Comparison of ENCODE assay signal across 9 mouse cellular contexts in the genomic region with DNA sequence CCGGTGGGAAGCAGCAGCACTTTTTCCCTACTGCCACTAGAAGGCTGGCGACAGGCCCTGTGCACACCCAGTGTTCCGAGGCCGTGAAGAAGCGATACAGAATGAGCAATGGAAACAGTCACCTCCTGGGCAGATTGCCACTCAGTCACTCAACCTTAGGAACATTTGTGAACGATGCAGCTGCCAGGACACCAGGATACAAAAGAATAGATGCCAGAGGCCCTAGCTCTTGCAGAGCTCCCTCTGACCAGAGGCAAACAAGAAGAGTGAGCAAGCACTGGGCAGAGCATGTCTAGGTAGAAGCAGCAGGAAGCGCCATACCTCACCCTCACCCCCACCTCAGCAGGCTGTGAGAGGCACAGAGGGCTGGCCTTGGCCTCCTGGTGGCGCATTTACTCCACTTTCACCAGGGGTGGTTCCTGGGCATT. TPM values are rescaled to one million over a fixed set of nuclear protein-coding genes. Genes with fewer than 3 reads are reported as not detected.
DNase-seq lines count a peak whose midpoint lies in the region; TF ChIP-seq lines count a peak whose summit lies in the region.
"Had no signal": no experiment of that assay in that cellular context is flagged by ENCODE, and none has a peak within 500 bp of the region (broad histone marks: within the 10 kb centered on the region; RNA-seq: fewer than 3 reads in every experiment).

No protein-coding gene starts in this region.

- no peak for TF ChIP-seq EP300 in CH12.LX (IDR thresholded peaks at IDR 0.05; ENCODE audit: low read length)

- H3K36me3 ChIP-seq in CH12.LX (replicated peaks in 1 of 2; ENCODE audit: control insufficient read depth in 1 of 2, insufficient read depth in 1 of 2, low read length in 1 of 2): peaks cover 0 to 48% of the 10 kb centered on the region in 2 experiments
- H3K36me3 ChIP-seq: embryonic facial prominence, embryonic 12.5 days had no signal

- intact Hi-C loops in gastrocnemius, postnatal 36 days (cut with DNase I): no loop called here

- H3K79me2 ChIP-seq in CH12.LX (replicated peaks; ENCODE audit: control insufficient read depth, extremely low read depth, insufficient read depth, poor library complexity, severe bottlenecking): peaks cover 13% of the 10 kb centered on the region

- no peaks in the 10 kb centered on the region for H3K27me3 ChIP-seq in CH12.LX (replicated peaks)
- H3K27me3 ChIP-seq in cerebellum, adult 2 months (ENCODE audit: control insufficient read depth, insufficient read depth, low read length): no peaks in the 10 kb centered on the region
- H3K27me3 ChIP-seq: embryonic facial prominence, embryonic 12.5 days had no signal

- TF ChIP-seq RAD21 in CH12.LX (IDR thresholded peaks at IDR 0.05; ENCODE audit: low read depth, low read length): peak; percentile 24

- TF ChIP-seq CTCF in CH12.LX (conservative IDR thresholded peaks at IDR 0.05 in 1 of 2, IDR thresholded peaks at IDR 0.05 in 1 of 2; ENCODE audit: low read depth in 2 of 2, low read length in 2 of 2): peak in 1 of 2 experiments; percentile 36; a peak in 2 of 4 replicates
- no peak for TF ChIP-seq CTCF in cerebellum, adult 2 months (IDR thresholded peaks at IDR 0.05; ENCODE audit: borderline replicate concordance, insufficient read depth, low read depth, low read length)

- dilution Hi-C loops in CH12.LX (cut with MboI; ENCODE audit: extremely low pct_ligation_motif_present, extremely low pct_unique_long_range_greater_than_20kb, low sequenced_read_pairs): no loop called here

- H3K4me1 ChIP-seq in CH12.LX (ENCODE audit: control insufficient read depth in 1 of 2, insufficient read depth in 2 of 2): peaks cover 38 to 98% of the 10 kb centered on the region in 2 experiments
- H3K4me1 ChIP-seq in cerebellum, adult 2 months (ENCODE audit: control insufficient read depth, insufficient read depth, low read length): peaks cover 26% of the 10 kb centered on the region

- no peak overlapping the region for H3K27ac ChIP-seq in CH12.LX (ENCODE audit: insufficient read depth, low read depth)
- H3K27ac ChIP-seq in cerebellum, adult 2 months (ENCODE audit: insufficient read depth, low read length): no peak overlapping the region
- H3K27ac ChIP-seq: embryonic facial prominence, embryonic 12.5 days had no signal

- H3K4me2 ChIP-seq in CH12.LX (ENCODE audit: insufficient read depth, low read depth, poor library complexity, severe bottlenecking): no peak overlapping the region
- H3K4me2 ChIP-seq: embryonic facial prominence, embryonic 12.5 days had no signal

- DNase-seq in B cell, adult 2 months: peak; percentile 39
- no peak for DNase-seq in CH12.LX (ENCODE audit: extremely low read depth)
- peak; percentile 59 to 74 for DNase-seq in cerebellum, adult 2 months
- peak; percentile 45 to 58 for DNase-seq in gastrocnemius, postnatal 36 days
- DNase-seq in kidney, adult 8-10 months: peak; percentile 37 to 41
- DNase-seq in lung, postnatal 36 days: peak; percentile 84
- peak; percentile 21 for DNase-seq in thymus, postnatal 0 days (ENCODE audit: low spot score)
- no peak for DNase-seq in spleen, adult 12 weeks (ENCODE audit: low spot score)

- H3K4me3 ChIP-seq in CH12.LX (replicated peaks in 1 of 3; ENCODE audit: low read depth in 2 of 3, low read length in 2 of 3, poor library complexity in 1 of 3): no peak overlapping the region
- no peak overlapping the region for H3K4me3 ChIP-seq in cerebellum, adult 2 months (replicated peaks; ENCODE audit: insufficient read depth, low read depth, low read length)
- H3K4me3 ChIP-seq: embryonic facial prominence, embryonic 12.5 days had no signal

- in situ Hi-C loops in CH12.LX (cut with MboI; ENCODE audit: low pct_ligation_motif_present, low pct_unique_long_range_greater_than_20kb, low sequenced_read_pairs): no loop called here

- no peak overlapping the region for H3K9ac ChIP-seq in CH12.LX (ENCODE audit: insufficient read depth, low read depth)
- H3K9ac ChIP-seq: embryonic facial prominence, embryonic 12.5 days had no signal

- no peak for TF ChIP-seq POLR2A in CH12.LX (IDR thresholded peaks at IDR 0.05; ENCODE audit: low read depth, low read length)
- no peak for TF ChIP-seq POLR2A in cerebellum, adult 2 months (IDR thresholded peaks at IDR 0.05; ENCODE audit: borderline replicate concordance, insufficient read depth, low read length)

- peaks cover 4% of the 10 kb centered on the region for H3K9me3 ChIP-seq in CH12.LX (replicated peaks; ENCODE audit: low read length)
- H3K9me3 ChIP-seq: embryonic facial prominence, embryonic 12.5 days had no signal

- 33% methylated on average over 8 of the region's 8 CpGs for WGBS in cerebellum, adult 2 months

TF ChIP-seq in CH12.LX, 34 proteins besides CTCF, POLR2A, EP300 and RAD21:
- no peak for TF ChIP-seq RCOR1 (conservative IDR thresholded peaks at IDR 0.05; ENCODE audit: low read depth, low read length)
- TF ChIP-seq MAFK (IDR thresholded peaks at IDR 0.05; ENCODE audit: insufficient replicate concordance, low read length): no peak
- no peak for TF ChIP-seq GABPA (IDR thresholded peaks at IDR 0.05; ENCODE audit: insufficient replicate concordance, low read depth, low read length)
- peak; percentile 16 for TF ChIP-seq SMC3 (IDR thresholded peaks at IDR 0.05; ENCODE audit: low read depth, low read length)
- TF ChIP-seq MXI1 (IDR thresholded peaks at IDR 0.05; ENCODE audit: low read depth, low read length): no peak
- TF ChIP-seq SIN3A (IDR thresholded peaks at IDR 0.05; ENCODE audit: low read length): no peak
- no peak for TF ChIP-seq BHLHE40 (IDR thresholded peaks at IDR 0.05; ENCODE audit: low read depth, low read length)
- no peak for TF ChIP-seq KAT2A (IDR thresholded peaks at IDR 0.05; ENCODE audit: insufficient replicate concordance, low read length)

RNA-seq across cellular contexts. Expression of a gene that starts 46.9 kb away (rescaled TPM):
- 28.7 and 37.1 TPM in 2 replicates for total RNA-seq in CH12.LX (2012; rRNA removed)
- 29.4 and 32.7 TPM in 2 replicates for total RNA-seq in CH12.LX (2014; rRNA removed)
- 78.5 and 89.7 TPM in 2 replicates for polyA plus RNA-seq in CH12.LX (2012; ENCODE audit: insufficient read length, low read depth)
- polyA plus RNA-seq in cerebellum, adult 2 months (2012; rRNA removed): 9.2 and 9.7 TPM in 2 replicates
- 10 to 100 TPM; 13.0 to 18.4 TPM for total RNA-seq in gastrocnemius, postnatal 36 days (2021)
- 126 and 132 TPM in 2 replicates for polyA plus RNA-seq in thymus, postnatal 0 days (2015; fragmentation: Nextera tagmentation; extraction: Ambion mirVana)

Comparison
In these comparisons a context has a peak if more than half of its experiments do, and no peak if none do; other contexts are left out.
1. DNase-seq: peak in B cell, adult 2 months (2 of 2), cerebellum, adult 2 months (2 of 2), gastrocnemius, postnatal 36 days (2 of 2), kidney, adult 8-10 months (2 of 2), lung, postnatal 36 days (single experiment) and thymus, postnatal 0 days (single experiment); none in CH12.LX (single experiment) and spleen, adult 12 weeks (single experiment).